Mouse (Mus musculus) CD4-positive, CD25-positive, alpha-beta regulatory T cell, adult 2 months (primary cell): Measurements from ENCODE around the gene Phf21a.

Experiments
- DNase-seq: peaks from one replicate; pipeline ENCODE4 v3.0.0-alpha.2; 2012; ENCODE audit warnings: low read depth, low spot score

Gene Phf21a

GRCm38 (mm10) chr2:92092817-92093216 is at the start of gene Phf21a:
Gene Phf21a (plus strand): TSS chr2:92093117.
- no peak for DNase-seq

- DNase-seq: no peak
Measured at GRCm38 (mm10) chr2:92043285-92043684, 49.6 kb upstream of the Phf21a start.

- no peak for DNase-seq
Measured at GRCm38 (mm10) chr2:92047601-92048000, 45.3 kb upstream of the Phf21a start.

- no peak for DNase-seq
Measured at GRCm38 (mm10) chr2:92048034-92048690, 44.8 kb upstream of the Phf21a start.

- no peak for DNase-seq
Measured at GRCm38 (mm10) chr2:92052188-92052587, 40.7 kb upstream of the Phf21a start.

- no peak for DNase-seq
Measured at GRCm38 (mm10) chr2:92052754-92053153, 40.2 kb upstream of the Phf21a start.

- DNase-seq: peak; percentile 92
Measured at GRCm38 (mm10) chr2:92055101-92055813, 37.7 kb upstream of the Phf21a start.

- DNase-seq: peak; percentile 70
Measured at GRCm38 (mm10) chr2:92055831-92056236, 37.1 kb upstream of the Phf21a start.

GRCm38 (mm10) chr2:92056760-92057159 is 36.2 kb upstream of the Phf21a start:
- DNase-seq: no peak

- peak; percentile 88 for DNase-seq
Measured at GRCm38 (mm10) chr2:92058469-92058868, 34.4 kb upstream of the Phf21a start.

- DNase-seq: peak; percentile 16
Measured at GRCm38 (mm10) chr2:92058936-92059335, 34.0 kb upstream of the Phf21a start.

GRCm38 (mm10) chr2:92059481-92060220 is 33.3 kb upstream of the Phf21a start:
- peak; percentile 79 for DNase-seq

- no peak for DNase-seq
Measured at GRCm38 (mm10) chr2:92060291-92060690, 32.6 kb upstream of the Phf21a start.

GRCm38 (mm10) chr2:92061337-92061736 is 31.6 kb upstream of the Phf21a start:
- no peak for DNase-seq

GRCm38 (mm10) chr2:92063106-92063505 is 29.8 kb upstream of the Phf21a start:
- no peak for DNase-seq

GRCm38 (mm10) chr2:92065269-92065888 is 27.5 kb upstream of the Phf21a start:
- DNase-seq: no peak

- DNase-seq: no peak
Measured at GRCm38 (mm10) chr2:92065938-92066337, 27.0 kb upstream of the Phf21a start.

GRCm38 (mm10) chr2:92066899-92067298 is 26.0 kb upstream of the Phf21a start:
- no peak for DNase-seq

GRCm38 (mm10) chr2:92067600-92067999 is 25.3 kb upstream of the Phf21a start:
- DNase-seq: no peak

GRCm38 (mm10) chr2:92069630-92070029 is 23.3 kb upstream of the Phf21a start:
- no peak for DNase-seq

GRCm38 (mm10) chr2:92071143-92071542 is 21.8 kb upstream of the Phf21a start:
- no peak for DNase-seq

GRCm38 (mm10) chr2:92076086-92076692 is 16.7 kb upstream of the Phf21a start:
- no peak for DNase-seq
